ENCODE assay signal across 8 mouse cellular contexts in genomic region chr2:69823129-69823677, GRCm38 (mm10). TPM values are rescaled to one million over a fixed set of nuclear protein-coding genes. Genes with fewer than 3 reads are reported as not detected.
DNase-seq lines count a peak whose midpoint lies in the region; ATAC-seq and TF ChIP-seq lines count a peak whose summit lies in the region.

No protein-coding gene starts in this region.

- H3K27me3 ChIP-seq in forebrain, embryonic 12.5 days = no peaks in the 10 kb centered on the region
- no peaks in the 10 kb centered on the region for H3K27me3 ChIP-seq in intestine, embryonic 14.5 days (replicated peaks; ENCODE audit: control insufficient read depth, insufficient read depth, low read length)
- H3K27me3 ChIP-seq in liver, embryonic 16.5 days (ENCODE audit: control insufficient read depth, insufficient read depth, low read depth, low read length) = no peaks in the 10 kb centered on the region
- H3K27me3 ChIP-seq in neural tube, embryonic 14.5 days (ENCODE audit: control insufficient read depth, insufficient read depth, low read length) = no peaks in the 10 kb centered on the region

- DNase-seq in retina, embryonic 14.5 days (ENCODE audit: low spot score) = peak; percentile 75
- DNase-seq in retina, postnatal 1 day = no peak
- DNase-seq in intestine, embryonic 14.5 days (ENCODE audit: low spot score) = peak; percentile 82
- no peak for DNase-seq in natural killer cell, adult 2 months (ENCODE audit: low spot score in 2 of 2)

- H3K36me3 ChIP-seq in forebrain, embryonic 12.5 days (replicated peaks) = peaks cover 8% of the 10 kb centered on the region
- H3K36me3 ChIP-seq in intestine, embryonic 14.5 days (ENCODE audit: control insufficient read depth, insufficient read depth, low read length) = 0 out of 2 replicates have a peak, but pooled peaks cover 10% of the 10 kb centered on the region
- H3K36me3 ChIP-seq in liver, embryonic 16.5 days (ENCODE audit: control insufficient read depth, insufficient read depth) = peaks cover 9% of the 10 kb centered on the region; the same call in 1 of the 2 replicates
- H3K36me3 ChIP-seq in neural tube, embryonic 14.5 days (ENCODE audit: control insufficient read depth, insufficient read depth, low read length) = no peaks in the 10 kb centered on the region; the same call in 1 of the 2 replicates

- no peaks in the 10 kb centered on the region; the same call in none of the 2 replicates for H3K4me1 ChIP-seq in bone marrow, adult 2 months (ENCODE audit: control insufficient read depth, insufficient read depth, low read length)
- peaks cover 38% of the 10 kb centered on the region for H3K4me1 ChIP-seq in forebrain, embryonic 12.5 days
- peaks cover 8% of the 10 kb centered on the region; the same call in 1 of the 2 replicates for H3K4me1 ChIP-seq in intestine, embryonic 14.5 days (replicated peaks; ENCODE audit: control insufficient read depth, insufficient read depth, low read length)
- peaks cover 37% of the 10 kb centered on the region for H3K4me1 ChIP-seq in liver, embryonic 16.5 days (ENCODE audit: control insufficient read depth, low read depth, low read length)
- peaks cover 16% of the 10 kb centered on the region for H3K4me1 ChIP-seq in neural tube, embryonic 14.5 days (ENCODE audit: control insufficient read depth, insufficient read depth, low read length)

- H3K4me3 ChIP-seq in bone marrow, adult 2 months (replicated peaks; ENCODE audit: control insufficient read depth, low read depth, low read length) = peak overlapping the region; percentile 85
- H3K4me3 ChIP-seq in forebrain, embryonic 12.5 days (replicated peaks) = peak overlapping the region; percentile 91
- H3K4me3 ChIP-seq in intestine, embryonic 14.5 days (ENCODE audit: low read depth, low read length) = peak overlapping the region; percentile 59
- H3K4me3 ChIP-seq in liver, embryonic 16.5 days (ENCODE audit: low read depth, low read length) = peak overlapping the region; percentile 85
- H3K4me3 ChIP-seq in neural tube, embryonic 14.5 days (ENCODE audit: low read depth, low read length) = peak overlapping the region; percentile 84

- H3K27ac ChIP-seq in bone marrow, adult 2 months (ENCODE audit: control insufficient read depth, insufficient read depth, low read depth, low read length, poor library complexity) = peak overlapping the region; percentile 83; the same call in 1 of the 2 replicates
- H3K27ac ChIP-seq in forebrain, embryonic 12.5 days = peak overlapping the region; percentile 96
- peak overlapping the region; percentile 97 for H3K27ac ChIP-seq in intestine, embryonic 14.5 days (ENCODE audit: low read depth)
- peak overlapping the region; percentile 88 for H3K27ac ChIP-seq in liver, embryonic 16.5 days (ENCODE audit: low read length)
- H3K27ac ChIP-seq in neural tube, embryonic 14.5 days (ENCODE audit: low read depth, low read length) = peak overlapping the region; percentile 94

- 4% methylated on average over 45 of the region's 45 CpGs for WGBS in bone marrow, adult 2 months
- WGBS in forebrain, embryonic 12.5 days = 1% methylated on average over 44 of the region's 45 CpGs
- 2% methylated on average over 44 of the region's 45 CpGs for WGBS in intestine, embryonic 14.5 days
- 2% methylated on average over 39 of the region's 45 CpGs for WGBS in liver, embryonic 16.5 days (ENCODE audit: insufficient replicate concordance)
- WGBS in neural tube, embryonic 14.5 days = 2% methylated on average over 45 of the region's 45 CpGs

- H3K9ac ChIP-seq in forebrain, embryonic 12.5 days = peak overlapping the region; percentile 97
- H3K9ac ChIP-seq in intestine, embryonic 14.5 days (ENCODE audit: low read length) = peak overlapping the region; percentile 88
- peak overlapping the region; percentile 92 for H3K9ac ChIP-seq in liver, embryonic 16.5 days (ENCODE audit: low read depth, low read length)
- H3K9ac ChIP-seq in neural tube, embryonic 14.5 days (replicated peaks; ENCODE audit: low read depth, low read length) = peak overlapping the region; percentile 96

- H3K4me2 ChIP-seq in forebrain, embryonic 12.5 days = peak overlapping the region; percentile 84
- peak overlapping the region; percentile 84 for H3K4me2 ChIP-seq in intestine, embryonic 14.5 days (ENCODE audit: low read length)
- H3K4me2 ChIP-seq in liver, embryonic 16.5 days (ENCODE audit: low read depth, low read length) = peak overlapping the region; percentile 74
- peak overlapping the region; percentile 72 for H3K4me2 ChIP-seq in neural tube, embryonic 14.5 days (ENCODE audit: low read depth, low read length)

- ATAC-seq in forebrain, embryonic 12.5 days (ENCODE audit: low FRiP score) = peak; percentile 87
- peak; percentile 80 for ATAC-seq in intestine, embryonic 14.5 days (replicated peaks; ENCODE audit: low FRiP score, low TSS enrichment, low read depth)
- peak; percentile 79 for ATAC-seq in liver, embryonic 16.5 days (ENCODE audit: low read depth)
- peak; percentile 79 for ATAC-seq in neural tube, embryonic 14.5 days (ENCODE audit: low read depth)

- no peaks in the 10 kb centered on the region for H3K9me3 ChIP-seq in forebrain, embryonic 12.5 days
- H3K9me3 ChIP-seq in intestine, embryonic 14.5 days (ENCODE audit: control insufficient read depth, low read length) = no peaks in the 10 kb centered on the region
- H3K9me3 ChIP-seq in liver, embryonic 16.5 days (replicated peaks; ENCODE audit: control insufficient read depth, low read length) = no peaks in the 10 kb centered on the region
- H3K9me3 ChIP-seq in neural tube, embryonic 14.5 days (ENCODE audit: control insufficient read depth, low read length) = no peaks in the 10 kb centered on the region

- TF ChIP-seq CTCF in bone marrow, adult 2 months (IDR thresholded peaks at IDR 0.05; ENCODE audit: control insufficient read depth, insufficient read depth, low read length) = no peak

- TF ChIP-seq POLR2A in bone marrow, adult 2 months (IDR thresholded peaks at IDR 0.05; ENCODE audit: borderline replicate concordance, control insufficient read depth, low read depth, low read length) = no peak

RNA-seq across cellular contexts. Expression of gene Klhl23, which starts 1.5 kb away (rescaled TPM):
- polyA plus RNA-seq in bone marrow, adult 2 months (2011; ENCODE audit: insufficient read depth, insufficient read length, low replicate concordance, missing spikeins) = 4.9 and 6.2 TPM in 2 replicates
- polyA plus RNA-seq in forebrain, embryonic 12.5 days (2016; fragmentation: Nextera tagmentation; extraction: Ambion mirVana) = 43.8 and 47.9 TPM in 2 replicates
- 38.4 and 42.1 TPM in 2 replicates for polyA plus RNA-seq in intestine, embryonic 14.5 days (2014; fragmentation: Nextera tagmentation; extraction: Ambion mirVana)
- 19.6 and 22.4 TPM in 2 replicates for polyA plus RNA-seq in liver, embryonic 16.5 days (2015; fragmentation: Nextera tagmentation; extraction: Ambion mirVana)
- polyA plus RNA-seq in neural tube, embryonic 14.5 days (2014; fragmentation: Nextera tagmentation; extraction: Ambion mirVana) = 106 and 120 TPM in 2 replicates

RNA-seq across cellular contexts. Expression of gene Phospho2, which starts 33.8 kb away (rescaled TPM):
- 6.6 and 13.8 TPM in 2 replicates for polyA plus RNA-seq in bone marrow, adult 2 months (2011; ENCODE audit: insufficient read depth, insufficient read length, low replicate concordance, missing spikeins)
- 33.1 and 35.4 TPM in 2 replicates for polyA plus RNA-seq in forebrain, embryonic 12.5 days (2016; fragmentation: Nextera tagmentation; extraction: Ambion mirVana)
- 24.6 and 24.8 TPM in 2 replicates for polyA plus RNA-seq in intestine, embryonic 14.5 days (2014; fragmentation: Nextera tagmentation; extraction: Ambion mirVana)
- polyA plus RNA-seq in liver, embryonic 16.5 days (2015; fragmentation: Nextera tagmentation; extraction: Ambion mirVana) = 10.5 and 11.0 TPM in 2 replicates
- 38.2 and 41.9 TPM in 2 replicates for polyA plus RNA-seq in neural tube, embryonic 14.5 days (2014; fragmentation: Nextera tagmentation; extraction: Ambion mirVana)

RNA-seq across cellular contexts. Expression of gene Ccdc173, which starts 33.8 kb away (rescaled TPM):
- 1.1 and 1.9 TPM in 2 replicates for polyA plus RNA-seq in bone marrow, adult 2 months (2011; ENCODE audit: insufficient read depth, insufficient read length, low replicate concordance, missing spikeins)
- polyA plus RNA-seq in forebrain, embryonic 12.5 days (2016; fragmentation: Nextera tagmentation; extraction: Ambion mirVana) = 4.4 and 4.5 TPM in 2 replicates
- 1.5 and 2.3 TPM in 2 replicates for polyA plus RNA-seq in intestine, embryonic 14.5 days (2014; fragmentation: Nextera tagmentation; extraction: Ambion mirVana)
- 0.08 and 0.20 TPM in 2 replicates for polyA plus RNA-seq in liver, embryonic 16.5 days (2015; fragmentation: Nextera tagmentation; extraction: Ambion mirVana)
- polyA plus RNA-seq in neural tube, embryonic 14.5 days (2014; fragmentation: Nextera tagmentation; extraction: Ambion mirVana) = 2.3 and 3.3 TPM in 2 replicates

RNA-seq across cellular contexts. Expression of gene Ssb, which starts 38.2 kb away (rescaled TPM):
- 186 and 240 TPM in 2 replicates for polyA plus RNA-seq in bone marrow, adult 2 months (2011; ENCODE audit: insufficient read depth, insufficient read length, low replicate concordance, missing spikeins)
- polyA plus RNA-seq in forebrain, embryonic 12.5 days (2016; fragmentation: Nextera tagmentation; extraction: Ambion mirVana) = 448 and 466 TPM in 2 replicates
- polyA plus RNA-seq in intestine, embryonic 14.5 days (2014; fragmentation: Nextera tagmentation; extraction: Ambion mirVana) = 277 and 312 TPM in 2 replicates
- polyA plus RNA-seq in liver, embryonic 16.5 days (2015; fragmentation: Nextera tagmentation; extraction: Ambion mirVana) = 103 and 116 TPM in 2 replicates
- 248 and 276 TPM in 2 replicates for polyA plus RNA-seq in neural tube, embryonic 14.5 days (2014; fragmentation: Nextera tagmentation; extraction: Ambion mirVana)

Comparison
In these comparisons a context has a peak if more than half of its experiments do, and no peak if none do; other contexts are left out.
1. DNase-seq: peak in retina, embryonic 14.5 days (single experiment) and intestine, embryonic 14.5 days (single experiment); none in retina, postnatal 1 day (single experiment) and natural killer cell, adult 2 months (0 of 2).
2. Peak in every context shown above with its lines, with median percentiles within 50 percentile points of each other: H3K27ac ChIP-seq, H3K4me3 ChIP-seq, ATAC-seq, H3K4me2 ChIP-seq and H3K9ac ChIP-seq.